Mouse (Mus musculus) ES-Bruce4 (cell line): ENCODE measurements around the gene Prss38.

Source experiments
- CTCF ChIP-seq: IDR thresholded peaks from one replicate; pipeline ENCODE4 v1.8.1; 2011; ENCODE audit warnings: low read depth, low read length
- POLR2A ChIP-seq: IDR thresholded peaks from one replicate; pipeline ENCODE4 v1.8.1; 2011; ENCODE audit warnings: low read length; ENCODE audit not compliant: insufficient read depth

DNA sequence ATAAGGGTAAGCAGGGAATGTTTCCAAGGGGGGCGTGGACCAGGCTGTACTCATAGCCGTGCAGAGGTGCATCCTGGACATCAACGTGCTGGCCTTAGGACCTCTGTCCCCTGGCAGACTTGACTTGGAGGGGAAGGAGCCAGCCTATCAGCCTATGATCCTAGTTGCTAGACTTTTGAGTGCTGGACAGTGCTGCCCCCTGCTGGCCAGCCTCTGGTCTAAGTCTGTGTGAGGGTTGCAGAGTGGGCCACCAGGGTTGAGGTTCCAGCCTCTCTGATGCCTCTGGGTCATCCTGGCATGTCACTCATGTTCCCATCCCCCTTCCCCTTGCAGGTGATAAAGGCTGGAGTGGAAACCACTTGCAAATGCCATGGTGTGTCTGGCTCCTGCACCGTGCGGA, 44.9 kb downstream of the Prss38 start:
- TF ChIP-seq CTCF (peak; percentile 94), POLR2A (no peak)
